Mouse (Mus musculus) C2C12 (cell line): ENCODE data around the gene Tbc1d22b. TPM values are rescaled to one million over a fixed set of nuclear protein-coding genes. Genes with fewer than 3 reads are reported as not detected.

ENCODE experiments used
- H3K27me3 ChIP-seq: one replicate; pipeline ENCODE4 v1.6.1; 2011; ENCODE audit not compliant: control insufficient read depth, insufficient read depth, insufficient read length
- H3K36me3 ChIP-seq: one replicate; pipeline ENCODE4 v1.6.1; 2011; ENCODE audit not compliant: control insufficient read depth, insufficient read depth
- H3K4me3 ChIP-seq: one replicate; pipeline ENCODE4 v1.5.1; 2011; ENCODE audit warnings: mild to moderate bottlenecking, control low read depth; ENCODE audit not compliant: poor library complexity, insufficient read depth, severe bottlenecking
- H3K79me2 ChIP-seq: one replicate; pipeline ENCODE4 v1.6.1; 2011; ENCODE audit not compliant: control insufficient read depth, insufficient read depth
- H3K79me3 ChIP-seq: one replicate; pipeline ENCODE4 v1.6.1; 2011; ENCODE audit warnings: low read depth, control low read depth
- H3ac ChIP-seq: one replicate; pipeline ENCODE3; 2011; ENCODE audit warnings: low read depth; ENCODE audit not compliant: control insufficient read depth, insufficient read length
- CEBPB ChIP-seq: IDR thresholded peaks from one replicate; pipeline ENCODE4 v1.6.1; 2011; ENCODE audit warnings: low read depth, mild to moderate bottlenecking, control low read depth, moderate library complexity
- CTCF ChIP-seq: IDR thresholded peaks from one replicate; pipeline ENCODE4 v1.5.1; 2011; ENCODE audit not compliant: control insufficient read depth, insufficient read depth, insufficient read length
- FOSL1 ChIP-seq: IDR thresholded peaks from one replicate; pipeline ENCODE4 v1.8.0; 2011; ENCODE audit warnings: mild to moderate bottlenecking, low read length; ENCODE audit not compliant: poor library complexity, insufficient read depth, severe bottlenecking
- MAX ChIP-seq: IDR thresholded peaks from one replicate; pipeline ENCODE4 v1.6.1; 2011; ENCODE audit warnings: mild to moderate bottlenecking, control low read depth
- MYOD1 ChIP-seq: IDR thresholded peaks from one replicate; pipeline ENCODE4 v1.6.1; 2011; ENCODE audit warnings: low read depth; ENCODE audit not compliant: control insufficient read depth, insufficient read length
- MYOG ChIP-seq: IDR thresholded peaks from one replicate; pipeline ENCODE4 v1.6.1; 2011; ENCODE audit not compliant: control insufficient read depth, insufficient read length; ENCODE audit errors: extremely low read depth
- USF1 ChIP-seq: IDR thresholded peaks from one replicate; pipeline ENCODE4 v1.6.1; 2011; ENCODE audit warnings: low read depth, mild to moderate bottlenecking, control low read depth, moderate library complexity
- microRNA-seq: library from miRNA; unstranded; fragments of <30 nt; microRNA quantifications from one replicate; pipeline ENCODE4, GENCODE M21; 2019; ENCODE audit warnings: borderline microRNAs expressed
- polyA plus RNA-seq: library from polyadenylated mRNA; unstranded; fragments of >200 nt; fragmentation: generic; extraction: Trizol; gene quantifications from one replicate; pipeline ENCODE4 v1.2.1, GENCODE M21; 2012; ENCODE audit warnings: missing spikeins

The Tbc1d22b gene
- polyA plus RNA-seq, 1 experiment = 7.9 TPM

GRCm38 (mm10) chr17:29636118-29636517 lies 86.5 kb downstream of the Tbc1d22b start:
- TF ChIP-seq CEBPB = no peak
- TF ChIP-seq MYOD1 = no peak
- no peak for TF ChIP-seq CTCF
- TF ChIP-seq FOSL1 = no peak
- no peak for TF ChIP-seq USF1
- Histone ChIP-seq H3K27me3 (no peaks in the 10 kb centered on the region), H3ac (no peak overlapping the region), H3K79me2 (no peaks in the 10 kb centered on the region), H3K36me3 (peaks cover 74% of the 10 kb centered on the region), H3K4me3 (no peak overlapping the region), H3K79me3 (no peaks in the 10 kb centered on the region)

GRCm38 (mm10) chr17:29637377-29637776 lies 87.8 kb downstream of the Tbc1d22b start:
- TF ChIP-seq CTCF = no peak
- TF ChIP-seq MAX = no peak
- no peak for TF ChIP-seq FOSL1
- no peak for TF ChIP-seq CEBPB
- TF ChIP-seq USF1 = no peak
- TF ChIP-seq MYOD1 = no peak
- no peak for TF ChIP-seq MYOG
- Histone ChIP-seq H3K79me2 (no peaks in the 10 kb centered on the region), H3K36me3 (peaks cover 69% of the 10 kb centered on the region), H3K4me3 (no peak overlapping the region), H3ac (no peak overlapping the region), H3K79me3 (no peaks in the 10 kb centered on the region), H3K27me3 (no peaks in the 10 kb centered on the region)

- Histone ChIP-seq H3ac (no peak overlapping the region), H3K36me3 (peaks cover 69% of the 10 kb centered on the region), H3K79me3 (no peaks in the 10 kb centered on the region), H3K27me3 (no peaks in the 10 kb centered on the region), H3K4me3 (no peak overlapping the region), H3K79me2 (no peaks in the 10 kb centered on the region)
- TF ChIP-seq MYOG = no peak
- no peak for TF ChIP-seq CTCF
- TF ChIP-seq CEBPB = no peak
- no peak for TF ChIP-seq MAX
- TF ChIP-seq MYOD1 = no peak
- TF ChIP-seq USF1 = no peak
- TF ChIP-seq FOSL1 = no peak
Measured at GRCm38 (mm10) chr17:29637895-29638294, 88.3 kb downstream of the Tbc1d22b start.

- TF ChIP-seq CEBPB (no peak), MYOD1 (no peak), MAX (no peak), USF1 (no peak), MYOG (no peak), CTCF (no peak), FOSL1 (no peak)
- Histone ChIP-seq H3K36me3 (peaks cover 51% of the 10 kb centered on the region), H3K79me2 (no peaks in the 10 kb centered on the region)
Measured at GRCm38 (mm10) chr17:29640971-29641370, 91.4 kb downstream of the Tbc1d22b start.

GRCm38 (mm10) chr17:29642219-29642618 lies 92.6 kb downstream of the Tbc1d22b start:
- H3K79me3 ChIP-seq = no peaks in the 10 kb centered on the region
- H3K36me3 ChIP-seq = peaks cover 38% of the 10 kb centered on the region
- TF ChIP-seq MYOG (no peak), CEBPB (no peak), MYOD1 (no peak), USF1 (no peak), CTCF (no peak), FOSL1 (no peak), MAX (no peak)

More at GRCm38 (mm10) chr17:29640971-29641370, 91.4 kb downstream of the Tbc1d22b start:
- Histone ChIP-seq H3K4me3 (no peak overlapping the region), H3K27me3 (no peaks in the 10 kb centered on the region), H3K79me3 (no peaks in the 10 kb centered on the region), H3ac (no peak overlapping the region)

More at GRCm38 (mm10) chr17:29642219-29642618, 92.6 kb downstream of the Tbc1d22b start:
- H3K27me3 ChIP-seq = no peaks in the 10 kb centered on the region
- no peaks in the 10 kb centered on the region for H3K79me2 ChIP-seq
- H3ac ChIP-seq = no peak overlapping the region
- H3K4me3 ChIP-seq = no peak overlapping the region

Small RNAs within 50 kb of the gene (microRNA-seq; reads per million reads assigned to microRNA genes)
- gene Mir7667 = 0.44 reads per million, percentile 6 among the genes with 10 or more reads in this experiment

Other genes with a start within 250 kb of the Tbc1d22b start
- gene Pi16, start 232.1 kb upstream of the Tbc1d22b start, polyA plus RNA-seq = 0.55 TPM
- gene Mtch1, start 201.9 kb upstream of the Tbc1d22b start, polyA plus RNA-seq = 464 TPM
- gene Fgd2, start 188.9 kb upstream of the Tbc1d22b start, polyA plus RNA-seq = 0.19 TPM
- gene Pim1, start 59.0 kb upstream of the Tbc1d22b start, polyA plus RNA-seq = 4.8 TPM
- not detected for gene Gm17657, start 147 bp upstream of the Tbc1d22b start, polyA plus RNA-seq
- gene Tmem217, start 2.6 kb downstream of the Tbc1d22b start, polyA plus RNA-seq = not detected
- gene Rnf8, start 65.0 kb downstream of the Tbc1d22b start, polyA plus RNA-seq = 22.7 TPM
- gene Gm28043, start 65.1 kb downstream of the Tbc1d22b start, polyA plus RNA-seq = 0.54 TPM
- 33.4 TPM for gene Cmtr1, start 110.8 kb downstream of the Tbc1d22b start, polyA plus RNA-seq
- 11.9 TPM for gene Ccdc167, start 167.3 kb downstream of the Tbc1d22b start, polyA plus RNA-seq